Mouse (Mus musculus) cerebellum, adult 9-11 months (tissue): Measurements from ENCODE around the gene F5.
"Not testable (repeated sequence)": the region's sequence is repeated elsewhere in the genome, so short reads cannot be mapped to it uniquely, and the experiment has no call there.

ENCODE experiments used
- DNase-seq: peaks from one replicate; pipeline ENCODE4 v3.0.0; 2022

Gene F5

GRCm38 (mm10) chr1:164159781-164160180 lies 8.1 kb downstream of the F5 start:
- no peak for DNase-seq

GRCm38 (mm10) chr1:164162745-164163144 lies 11.1 kb downstream of the F5 start:
- DNase-seq: no peak

DNA sequence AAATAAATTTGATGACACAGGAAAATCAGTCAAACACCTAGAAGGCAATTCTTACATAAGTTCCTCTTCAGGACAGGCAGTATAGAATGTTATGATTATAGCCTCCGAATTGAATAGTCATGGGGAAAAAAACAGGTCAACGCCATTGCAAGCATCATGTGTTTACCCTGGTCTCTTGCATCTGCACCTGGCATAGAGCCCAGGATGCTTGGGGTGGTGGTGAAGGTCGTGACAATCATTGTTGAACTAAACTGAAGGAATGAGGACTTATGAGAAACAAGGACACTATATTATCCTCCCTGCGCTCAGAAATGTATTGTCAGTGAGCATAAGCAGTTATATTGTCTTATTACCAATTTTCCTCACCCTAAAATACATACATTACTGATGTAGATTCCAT lies 17.2 kb downstream of the F5 start:
- DNase-seq: no peak

DNA sequence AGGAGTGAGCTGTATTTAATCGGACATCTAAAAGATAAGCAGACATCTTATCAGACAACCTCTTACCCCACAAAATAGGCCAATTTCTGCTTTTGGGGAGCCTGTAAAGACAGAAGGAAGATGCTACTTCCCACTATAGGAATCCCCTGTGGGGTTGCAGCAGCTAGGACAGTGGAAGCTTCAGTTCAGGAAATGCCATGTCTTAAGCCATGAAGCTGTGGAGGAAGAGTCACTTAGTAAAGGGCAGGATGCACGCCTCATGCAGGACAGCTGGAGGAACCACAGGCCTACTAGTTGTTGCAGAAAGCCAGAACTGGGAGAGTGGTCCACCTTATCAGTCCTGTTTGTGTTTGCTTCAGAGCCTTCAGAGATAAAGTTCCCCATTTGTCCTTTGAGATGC lies 18.8 kb downstream of the F5 start:
- DNase-seq: no peak

DNA sequence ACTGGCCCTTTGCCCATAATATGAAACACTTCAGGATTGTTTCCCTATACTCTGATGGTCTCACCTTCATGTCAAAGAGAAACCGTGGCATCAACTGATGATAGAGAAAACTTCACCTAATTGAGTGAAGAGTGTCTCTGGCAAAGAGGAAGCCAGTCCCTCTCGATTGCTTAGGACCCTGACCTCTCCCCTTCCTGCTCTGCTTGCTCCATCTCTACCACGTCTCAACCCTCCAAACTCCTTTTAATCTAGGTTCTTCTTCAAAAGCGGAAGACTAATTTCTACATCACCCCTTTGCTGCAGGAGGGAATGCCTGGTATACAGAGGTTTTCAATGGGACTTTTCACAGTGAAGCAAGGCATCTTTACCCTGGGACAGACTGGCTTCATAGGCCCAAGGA lies 21.5 kb downstream of the F5 start:
- DNase-seq: no peak

GRCm38 (mm10) chr1:164176856-164177255 lies 25.2 kb downstream of the F5 start:
- DNase-seq: no peak

GRCm38 (mm10) chr1:164178429-164178828 lies 26.8 kb downstream of the F5 start:
- no peak for DNase-seq

DNA sequence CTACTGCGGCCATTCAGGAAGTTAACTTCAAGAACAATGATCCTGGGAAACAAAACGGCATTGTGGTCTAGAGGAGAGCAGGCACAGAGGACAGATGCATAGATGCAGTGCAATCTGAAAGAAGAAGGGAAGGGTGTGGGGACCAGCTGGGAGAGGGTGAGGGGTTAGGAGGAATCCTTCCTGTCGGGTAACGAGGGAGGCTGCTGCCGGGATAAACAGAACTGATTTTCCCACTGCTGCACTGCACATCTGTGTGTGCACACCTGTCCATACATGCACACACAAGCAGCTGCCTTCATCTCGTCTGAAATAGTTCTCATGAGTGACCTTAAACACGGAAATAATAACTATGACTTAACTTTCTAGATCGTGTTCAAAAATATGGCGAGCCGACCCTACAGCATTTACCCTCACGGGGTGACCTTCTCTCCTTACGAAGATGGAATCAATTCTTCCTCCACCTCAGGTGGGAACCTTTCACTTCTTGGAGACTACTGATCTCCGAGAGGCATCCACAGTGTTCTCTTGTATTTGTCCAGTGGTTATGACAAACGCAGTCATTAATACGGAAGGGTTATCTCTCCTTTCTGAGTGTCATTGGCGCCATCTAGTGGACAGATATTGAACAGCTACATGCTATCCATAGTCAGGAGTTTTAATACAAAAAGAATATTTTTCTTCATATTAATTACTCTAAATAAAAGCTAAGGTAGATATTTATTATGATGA lies 32.7 kb downstream of the F5 start:
- peak; percentile 17 for DNase-seq

DNA sequence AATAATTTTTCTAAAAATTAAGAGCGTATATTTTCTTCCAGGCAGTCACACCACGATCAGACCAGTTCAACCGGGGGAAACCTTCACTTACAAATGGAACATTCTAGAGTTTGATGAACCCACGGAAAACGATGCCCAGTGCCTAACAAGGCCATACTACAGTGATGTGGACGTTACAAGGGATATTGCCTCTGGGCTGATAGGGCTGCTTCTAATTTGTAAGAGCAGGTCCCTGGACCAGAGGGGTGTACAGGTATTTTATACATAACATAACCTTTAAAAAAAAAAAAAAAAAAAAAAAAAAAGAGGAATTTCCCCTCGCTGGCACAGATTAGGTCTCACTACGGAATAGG lies 33.2 kb downstream of the F5 start:
- DNase-seq: no peak

GRCm38 (mm10) chr1:164185316-164185715 lies 33.7 kb downstream of the F5 start:
- DNase-seq: no peak

DNA sequence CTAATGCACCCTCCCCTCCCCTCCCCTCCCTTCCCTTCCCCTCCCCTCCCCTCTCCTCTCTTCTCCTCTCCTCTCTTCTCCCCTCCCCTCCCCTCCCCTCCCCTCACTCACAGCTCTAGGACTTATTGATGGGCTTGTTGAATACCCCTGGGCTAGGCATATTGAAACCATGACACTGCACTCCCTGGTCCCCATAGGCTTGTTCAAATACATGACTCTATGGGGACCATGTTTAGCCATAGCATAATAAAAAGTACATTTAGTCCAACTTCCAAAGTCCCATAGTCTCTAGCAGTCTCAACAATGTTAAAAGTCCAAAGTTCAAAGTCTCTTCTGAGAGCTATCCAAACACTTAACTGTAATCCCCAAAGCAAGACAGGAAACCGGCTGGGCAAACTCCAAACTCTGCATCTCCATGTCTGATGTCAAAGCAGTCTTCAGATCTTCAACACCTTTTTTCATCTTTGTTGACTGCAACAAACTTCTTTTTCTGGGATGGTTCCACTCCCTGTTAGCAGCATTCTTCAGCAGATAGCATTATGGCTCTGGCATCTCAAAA lies 35.4 kb downstream of the F5 start:
- no peak for DNase-seq

GRCm38 (mm10) chr1:164199551-164199950 lies 47.9 kb downstream of the F5 start:
- no peak for DNase-seq

GRCm38 (mm10) chr1:164208437-164208836 lies 56.8 kb downstream of the F5 start:
- no peak for DNase-seq

DNA sequence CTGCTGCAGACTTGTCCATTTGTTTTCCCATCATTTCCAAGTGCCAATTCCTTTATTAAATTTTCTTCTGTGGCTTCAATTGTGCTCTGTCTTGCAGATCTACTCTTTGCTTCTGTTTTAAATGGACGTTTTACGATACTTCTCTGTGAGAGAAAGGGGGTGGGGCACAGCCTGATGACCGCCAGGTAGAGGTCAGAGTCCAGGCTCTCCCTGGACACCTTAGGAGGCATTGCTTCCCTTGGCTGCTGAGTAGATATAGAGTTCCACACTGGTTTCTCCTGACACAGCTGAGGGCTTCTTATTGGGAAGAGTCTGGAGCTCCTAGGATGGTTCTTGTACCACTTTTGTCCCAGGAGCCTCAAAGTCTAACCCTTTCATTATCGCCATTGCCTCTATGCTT lies 59.3 kb downstream of the F5 start:
- DNase-seq: no peak

- no peak for DNase-seq
Observed at GRCm38 (mm10) chr1:164212686-164213085, 61.0 kb downstream of the F5 start.

- DNase-seq: no peak
Observed at GRCm38 (mm10) chr1:164214190-164214589, 62.6 kb downstream of the F5 start.

- no peak for DNase-seq
Observed at GRCm38 (mm10) chr1:164215097-164215496, 63.5 kb downstream of the F5 start.

DNA sequence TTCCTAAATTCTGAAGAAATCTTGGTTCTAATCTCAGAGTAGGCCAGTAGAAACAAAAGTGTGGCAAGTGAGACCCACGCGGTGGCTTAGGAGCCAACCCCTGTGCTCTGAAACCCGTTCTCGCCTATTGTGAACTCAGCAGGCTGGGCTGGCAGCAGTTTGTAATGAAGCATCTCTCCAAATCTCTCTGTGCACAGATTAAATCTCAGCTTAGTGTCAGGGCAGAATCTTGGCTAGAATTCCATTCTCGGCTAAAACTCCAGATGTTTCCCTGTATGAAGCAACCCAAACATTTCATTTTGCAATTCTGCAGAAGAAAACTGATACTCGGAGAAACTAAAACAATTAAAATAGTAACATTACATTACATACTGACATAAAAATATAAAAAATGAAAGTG lies 63.9 kb downstream of the F5 start:
- DNase-seq: no peak

- no peak for DNase-seq
Observed at GRCm38 (mm10) chr1:164217791-164218685, 66.4 kb downstream of the F5 start.

DNA sequence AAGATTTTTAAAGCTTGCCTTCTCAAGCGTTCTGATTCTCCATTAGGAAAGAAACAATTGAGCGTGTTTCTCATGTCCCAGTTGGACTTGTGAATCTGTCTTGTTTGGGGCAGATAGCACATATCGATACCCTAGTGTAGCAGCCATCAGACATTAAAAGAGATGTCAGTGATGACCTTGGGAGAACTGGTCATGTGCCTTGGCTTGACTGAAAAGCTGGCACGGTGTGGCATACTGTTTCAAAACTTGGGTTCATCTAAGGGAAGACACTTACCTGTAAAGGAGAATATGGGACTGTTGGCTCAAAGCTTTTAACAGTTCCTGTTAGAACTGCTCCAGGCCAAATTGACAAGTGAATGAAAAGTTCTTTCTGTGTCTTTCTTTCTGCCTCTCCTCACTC lies 68.6 kb downstream of the F5 start:
- DNase-seq: no peak

- no peak for DNase-seq
Observed at GRCm38 (mm10) chr1:164223089-164223488, 71.5 kb downstream of the F5 start.

DNA sequence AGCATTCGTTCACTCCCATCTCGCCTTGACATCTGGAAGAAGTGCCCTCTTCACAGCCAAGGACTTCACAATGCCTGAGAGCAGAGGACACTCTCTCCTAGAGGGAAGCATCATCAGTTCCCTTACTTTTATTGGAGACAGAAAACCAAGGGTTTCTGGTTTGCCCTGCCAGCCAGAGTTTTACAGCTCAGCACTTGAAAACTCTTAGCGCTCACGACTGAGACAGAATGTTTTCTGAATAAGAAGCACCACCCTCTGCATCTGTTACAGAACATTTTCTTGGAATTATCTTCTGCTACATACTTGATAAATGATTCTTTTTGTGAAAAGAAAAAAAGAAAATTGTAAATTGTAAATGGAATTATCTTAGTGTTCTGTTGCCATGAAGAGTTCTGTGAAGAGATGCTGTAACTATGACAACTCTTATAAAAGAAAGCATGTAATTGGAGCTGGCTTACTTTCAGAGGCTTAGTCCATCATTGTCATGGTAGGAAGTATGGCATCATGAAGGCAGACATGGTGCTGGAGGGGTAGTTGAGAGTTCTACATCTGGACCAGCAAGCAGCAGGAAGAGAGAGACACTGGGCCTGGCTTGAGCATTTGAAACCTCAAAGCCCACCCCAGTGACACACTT lies 80.4 kb downstream of the F5 start:
- DNase-seq: not testable (repeated sequence)

- DNase-seq: no peak
Observed at GRCm38 (mm10) chr1:164233447-164233846, 81.8 kb downstream of the F5 start.

GRCm38 (mm10) chr1:164235078-164235477 lies 83.4 kb downstream of the F5 start:
- no peak for DNase-seq
